Mouse (Mus musculus) cerebellum, adult 2 months (tissue): Measurements from ENCODE around the gene 1700013F07Rik.

ENCODE experiments used
- CTCF ChIP-seq: fragments of 200-500 bp; IDR thresholded peaks from 2 replicates; pipeline ENCODE4 v1.5.1; 2011; ENCODE audit warnings: low read depth, mild to moderate bottlenecking, control low read depth, low read length, moderate library complexity, borderline replicate concordance; ENCODE audit not compliant: insufficient read depth
- POLR2A ChIP-seq: fragments of 200-500 bp; IDR thresholded peaks from 2 replicates; pipeline ENCODE4 v1.6.1; 2011; ENCODE audit warnings: low read length, control low read depth, borderline replicate concordance; ENCODE audit not compliant: insufficient read depth

DNA sequence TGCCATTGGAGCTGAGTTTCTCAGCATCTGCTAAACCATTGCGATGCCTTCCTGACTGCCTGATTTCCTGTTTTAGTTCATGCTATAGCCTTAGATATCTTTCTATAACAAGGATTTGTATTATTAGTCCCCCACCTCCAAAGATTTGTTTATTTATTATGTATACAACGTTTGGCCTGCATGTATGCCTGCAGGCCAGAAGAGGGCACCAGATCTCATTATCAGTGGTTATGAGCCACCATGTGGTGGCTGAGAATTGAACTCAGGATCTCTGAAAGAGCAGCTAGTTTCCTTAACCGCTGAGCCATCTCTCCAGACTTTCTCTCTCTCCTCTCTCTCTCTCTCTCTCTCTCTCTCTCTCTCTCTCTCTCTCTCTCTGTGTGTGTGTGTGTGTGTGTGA lies 44.0 kb upstream of the 1700013F07Rik start:
- TF ChIP-seq CTCF: no peak
- no peak for TF ChIP-seq POLR2A
